Mouse (Mus musculus): Measurements from ENCODE around the gene Rsad2.
A peak's percentile ranks its signal among the peaks of the same experiment; 100 is the strongest.

The Rsad2 gene

GRCm38 (mm10) chr12:26456028-26456698 lies at the start of gene Rsad2:
Gene Rsad2, minus strand, starts transcription at chr12:26456452.
- DNase-seq (ENCODE audit: low spot score in 2 of 2): peak; percentile 90 to 92

- no peak for DNase-seq (ENCODE audit: low spot score in 2 of 2)
Measured at GRCm38 (mm10) chr12:26501042-26501441, 44.8 kb upstream of the Rsad2 start.

- no peak for DNase-seq (ENCODE audit: low spot score in 2 of 2)
Measured at GRCm38 (mm10) chr12:26489942-26490341, 33.7 kb upstream of the Rsad2 start.

GRCm38 (mm10) chr12:26488617-26489274 lies 32.5 kb upstream of the Rsad2 start:
- no peak for DNase-seq (ENCODE audit: low spot score in 2 of 2)

- DNase-seq (ENCODE audit: low spot score in 2 of 2): peak in 1 of 2 experiments; percentile 35
Measured at GRCm38 (mm10) chr12:26487874-26488616, 31.8 kb upstream of the Rsad2 start.

GRCm38 (mm10) chr12:26485738-26486580 lies 29.7 kb upstream of the Rsad2 start:
- peak; percentile 62 to 70 for DNase-seq (ENCODE audit: low spot score in 2 of 2)

- no peak for DNase-seq (ENCODE audit: low spot score in 2 of 2)
Measured at GRCm38 (mm10) chr12:26478196-26479004, 22.1 kb upstream of the Rsad2 start.

GRCm38 (mm10) chr12:26477198-26477597 lies 20.9 kb upstream of the Rsad2 start:
- no peak for DNase-seq (ENCODE audit: low spot score in 2 of 2)

- no peak for DNase-seq (ENCODE audit: low spot score in 2 of 2)
Measured at GRCm38 (mm10) chr12:26473746-26474145, 17.5 kb upstream of the Rsad2 start.

- peak; percentile 59 to 67 for DNase-seq (ENCODE audit: low spot score in 2 of 2)
Measured at GRCm38 (mm10) chr12:26472770-26473481, 16.7 kb upstream of the Rsad2 start.

- no peak for DNase-seq (ENCODE audit: low spot score in 2 of 2)
Measured at GRCm38 (mm10) chr12:26471376-26471775, 15.1 kb upstream of the Rsad2 start.

- no peak for DNase-seq (ENCODE audit: low spot score in 2 of 2)
Measured at GRCm38 (mm10) chr12:26470042-26470409, 13.8 kb upstream of the Rsad2 start.

GRCm38 (mm10) chr12:26469098-26470041 lies 13.1 kb upstream of the Rsad2 start, which contains the start of gene Cmpk2:
Gene Cmpk2, plus strand, starts transcription at chr12:26469204.
- DNase-seq (ENCODE audit: low spot score in 2 of 2): peak; percentile 93 to 97

- DNase-seq (ENCODE audit: low spot score in 2 of 2): no peak
Measured at GRCm38 (mm10) chr12:26465600-26465999, 9.3 kb upstream of the Rsad2 start.

- no peak for DNase-seq (ENCODE audit: low spot score in 2 of 2)
Measured at GRCm38 (mm10) chr12:26460091-26460490, 3.8 kb upstream of the Rsad2 start.

- DNase-seq (ENCODE audit: low spot score in 2 of 2): no peak
Measured at GRCm38 (mm10) chr12:26454682-26455081, 1.6 kb downstream of the Rsad2 start.

- DNase-seq (ENCODE audit: low spot score in 2 of 2): no peak
Measured at GRCm38 (mm10) chr12:26452951-26453350, 3.3 kb downstream of the Rsad2 start.

- no peak for DNase-seq (ENCODE audit: low spot score in 2 of 2)
Measured at GRCm38 (mm10) chr12:26451150-26451549, 5.1 kb downstream of the Rsad2 start.

- DNase-seq (ENCODE audit: low spot score in 2 of 2): no peak
Measured at GRCm38 (mm10) chr12:26449483-26449882, 6.8 kb downstream of the Rsad2 start.

Data from spleen, postnatal 4 days (tissue).